Mouse (Mus musculus): ENCODE measurements around the gene Nhsl2.
"Not testable (repeated sequence)": the region's sequence is repeated elsewhere in the genome, so short reads cannot be mapped to it uniquely, and the experiment has no call there.

The Nhsl2 gene

DNA sequence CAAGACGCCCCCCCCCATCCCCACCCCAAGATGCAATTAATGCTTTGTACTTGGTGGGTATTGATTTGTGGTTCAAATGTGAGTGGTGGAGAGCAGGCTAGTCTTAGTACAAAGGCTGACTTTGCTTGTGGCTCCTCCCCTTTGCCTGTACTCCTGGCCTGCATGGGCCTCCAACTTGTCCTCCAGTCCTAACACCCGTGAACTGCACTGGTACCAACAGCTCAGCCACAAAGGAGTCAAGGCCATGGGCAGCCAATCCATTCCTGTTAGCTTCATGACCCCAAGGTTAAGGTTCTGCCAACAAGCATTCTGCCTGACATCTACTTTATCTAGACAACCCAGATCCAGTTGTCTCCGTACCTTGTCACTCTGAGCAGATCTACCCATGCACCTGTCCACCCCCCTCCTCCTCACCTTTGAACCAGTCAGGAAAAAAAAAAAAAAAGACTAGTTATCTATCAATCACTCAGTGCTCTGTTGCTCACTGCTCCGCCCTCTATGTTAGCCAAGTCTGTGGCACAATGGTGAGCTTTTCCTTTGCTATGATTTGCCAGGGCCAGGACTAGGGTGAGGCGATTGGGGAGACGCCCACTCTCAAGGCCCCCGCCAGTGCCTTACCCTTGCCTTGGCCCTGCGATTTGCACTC is 236.7 kb downstream of the Nhsl2 start:
- DNase-seq (ENCODE audit: inconsistent ontology term), result no peak

GRCm38 (mm10) chrX:102090605-102091004 is 241.4 kb downstream of the Nhsl2 start:
- DNase-seq (ENCODE audit: inconsistent ontology term), result no peak

- DNase-seq (ENCODE audit: inconsistent ontology term), result no peak
Observed at GRCm38 (mm10) chrX:102094381-102094904, 245.3 kb downstream of the Nhsl2 start.

GRCm38 (mm10) chrX:102101886-102102285 is 252.7 kb downstream of the Nhsl2 start:
- DNase-seq (ENCODE audit: inconsistent ontology term), result no peak

- DNase-seq (ENCODE audit: inconsistent ontology term), result not testable (repeated sequence)
Observed at GRCm38 (mm10) chrX:102103830-102104229, 254.6 kb downstream of the Nhsl2 start.

GRCm38 (mm10) chrX:102109349-102109748 is 260.2 kb downstream of the Nhsl2 start:
- DNase-seq (ENCODE audit: inconsistent ontology term), result not testable (repeated sequence)

DNA sequence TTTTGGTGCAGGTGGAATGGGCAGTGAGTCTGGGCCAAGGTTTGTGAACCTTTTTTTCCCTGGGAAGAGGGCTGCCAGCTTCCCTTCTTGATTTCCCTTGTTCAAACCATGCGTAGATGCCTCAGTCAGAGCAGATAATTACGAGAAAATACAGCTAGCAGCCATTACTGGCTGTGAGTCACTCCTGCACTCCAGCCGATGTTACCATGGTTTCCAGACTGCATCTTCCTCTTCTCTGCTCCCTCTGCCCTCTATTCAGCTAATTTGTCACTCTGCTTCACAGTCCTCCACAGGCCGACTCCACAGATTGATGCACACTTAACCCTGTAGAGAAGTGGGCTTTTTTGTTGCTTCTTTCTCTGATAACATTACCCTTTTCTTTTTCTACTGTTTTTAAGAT is 266.5 kb downstream of the Nhsl2 start:
- peak; percentile 49 for DNase-seq (ENCODE audit: inconsistent ontology term)

DNA sequence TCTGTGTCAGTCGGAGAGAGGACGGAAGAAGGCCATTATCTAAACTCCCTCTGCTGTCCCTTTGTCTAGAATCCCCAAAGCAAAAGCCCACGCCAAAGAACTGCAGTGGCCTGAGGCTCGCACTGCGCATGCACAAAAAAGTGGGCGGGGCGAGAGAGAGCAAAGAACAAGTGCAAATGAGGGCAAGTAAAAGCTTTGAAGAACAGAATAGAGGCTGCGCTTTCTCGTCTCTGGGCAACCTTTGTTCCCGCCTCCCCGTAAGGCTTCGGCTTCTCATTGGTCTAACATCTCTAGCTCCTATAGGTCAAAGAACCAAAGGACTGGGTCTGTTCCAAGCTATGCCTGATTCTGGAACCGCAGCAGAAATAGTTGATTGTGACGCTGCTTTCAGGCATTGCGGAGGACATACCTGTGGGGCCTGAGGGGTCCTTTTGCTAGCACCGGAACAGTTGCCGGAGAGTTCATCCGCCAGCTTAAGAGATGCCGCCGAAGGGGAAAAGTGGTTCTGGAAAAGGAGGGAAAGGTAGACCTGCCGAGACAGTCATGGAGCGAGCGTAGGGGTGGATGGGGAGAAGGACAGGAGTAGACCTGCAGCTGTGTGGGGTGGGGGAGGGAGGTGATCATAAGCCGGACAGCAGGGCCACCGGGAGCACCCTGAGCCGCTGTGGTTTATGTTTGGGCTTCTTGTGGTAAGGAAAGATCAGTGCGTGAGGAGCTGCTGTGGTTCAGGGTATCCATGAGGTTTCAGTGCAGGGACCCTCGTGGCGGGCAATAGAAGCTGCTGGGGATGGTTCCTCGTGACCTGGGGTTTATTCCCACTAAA is 270.1 kb downstream of the Nhsl2 start, which contains the start of gene Pin4:
Gene Pin4 (plus strand): TSS at position 406 of the 823 bp plus-strand sequence.
- DNase-seq (ENCODE audit: inconsistent ontology term), result peak; percentile 96

GRCm38 (mm10) chrX:102121321-102121720 is 272.1 kb downstream of the Nhsl2 start:
- DNase-seq (ENCODE audit: inconsistent ontology term), result no peak

DNA sequence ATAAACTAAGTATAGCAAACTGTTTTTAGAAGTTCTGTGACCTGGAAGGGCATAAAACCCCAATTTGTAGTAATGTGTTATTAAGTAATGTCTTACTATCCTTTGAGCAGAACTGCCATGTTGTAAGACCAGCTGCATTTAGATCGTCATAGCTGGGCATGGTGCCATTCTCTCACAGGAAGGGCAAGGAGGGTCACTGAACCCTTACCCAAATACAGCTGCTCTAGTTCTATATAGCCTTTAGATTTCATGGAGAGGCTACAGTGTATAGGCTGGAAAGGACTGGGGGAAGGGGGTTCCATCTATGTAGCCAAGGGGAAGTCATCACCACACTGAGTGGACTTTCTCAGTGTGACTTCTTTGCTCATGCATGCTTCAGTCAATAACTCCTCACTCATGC is 292.0 kb downstream of the Nhsl2 start:
- DNase-seq (ENCODE audit: inconsistent ontology term), result no peak

Measured in Muller cell, postnatal 12 days (primary cell).